Mouse (Mus musculus): ENCODE measurements around the gene Terb1. TPM values are rescaled to one million over a fixed set of nuclear protein-coding genes. Genes with fewer than 3 reads are reported as not detected.
A peak's percentile ranks its signal among the peaks of the same experiment; 100 is the strongest.

Gene Terb1
- polyA plus RNA-seq, 1 experiment from 2014 or later, result 0.34 TPM

DNA sequence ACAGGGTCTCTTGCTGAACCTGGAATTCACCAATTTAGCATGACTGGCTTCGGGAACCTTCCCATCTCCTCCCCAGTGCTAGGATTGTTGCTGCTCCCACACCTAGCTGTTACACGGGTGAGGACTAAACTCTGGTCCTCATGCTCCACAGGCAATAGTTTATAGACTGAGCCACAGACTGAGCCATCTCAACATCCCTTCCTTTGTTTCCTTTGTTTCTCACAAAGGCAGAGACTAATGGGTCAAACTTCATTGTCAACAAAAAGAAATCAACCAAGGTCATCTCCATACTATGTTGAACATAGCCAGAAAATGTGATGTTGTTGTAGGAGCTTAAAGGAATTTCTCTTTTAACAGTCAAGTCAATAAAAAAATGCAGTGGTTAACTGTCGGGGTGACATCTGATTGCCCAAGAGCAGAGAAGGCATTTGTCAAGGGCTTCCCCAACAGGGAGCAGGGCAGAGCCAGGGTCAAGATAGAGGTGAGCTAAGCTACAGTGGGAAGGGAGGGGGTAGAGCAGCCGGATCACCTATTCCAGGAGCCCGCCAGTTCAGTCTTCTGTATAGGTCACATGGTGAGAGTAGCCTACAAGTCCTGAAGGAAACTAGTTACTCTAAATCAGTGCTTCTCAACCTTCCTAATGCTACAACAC lies 76.4 kb downstream of the Terb1 start:
- Histone ChIP-seq H3K9me3 (ENCODE audit: control insufficient read depth, low read length) (no peaks in the 10 kb centered on the region), H3K9ac (ENCODE audit: low read length) (no peak overlapping the region), H3K27ac (ENCODE audit: low read depth) (no peak overlapping the region), H3K36me3 (ENCODE audit: control insufficient read depth, insufficient read depth, low read length) (peaks cover 95% of the 10 kb centered on the region), H3K4me3 (ENCODE audit: low read depth, low read length) (no peak overlapping the region), H3K4me1 (replicated peaks; ENCODE audit: control insufficient read depth, insufficient read depth, low read length) (peaks cover 6% of the 10 kb centered on the region), H3K4me2 (ENCODE audit: low read length) (no peak overlapping the region), H3K27me3 (replicated peaks; ENCODE audit: control insufficient read depth, insufficient read depth, low read length) (no peaks in the 10 kb centered on the region)
- 93% methylated on average over 5 of the region's 5 CpGs for WGBS
- ATAC-seq (replicated peaks; ENCODE audit: low FRiP score, low TSS enrichment, low read depth) (no peak), DNase-seq (ENCODE audit: low spot score) (no peak)

GRCm38 (mm10) chr8:104432656-104433055 lies 77.1 kb downstream of the Terb1 start:
- Histone ChIP-seq H3K27ac (ENCODE audit: low read depth) (no peak overlapping the region), H3K36me3 (ENCODE audit: control insufficient read depth, insufficient read depth, low read length) (peaks cover 97% of the 10 kb centered on the region), H3K27me3 (replicated peaks; ENCODE audit: control insufficient read depth, insufficient read depth, low read length) (no peaks in the 10 kb centered on the region), H3K4me1 (replicated peaks; ENCODE audit: control insufficient read depth, insufficient read depth, low read length) (peaks cover 6% of the 10 kb centered on the region), H3K9me3 (ENCODE audit: control insufficient read depth, low read length) (no peaks in the 10 kb centered on the region), H3K4me2 (ENCODE audit: low read length) (no peak overlapping the region), H3K9ac (ENCODE audit: low read length) (no peak overlapping the region), H3K4me3 (ENCODE audit: low read depth, low read length) (no peak overlapping the region)
- WGBS, result 91% methylated on average over 6 of the region's 6 CpGs
- ATAC-seq (replicated peaks; ENCODE audit: low FRiP score, low TSS enrichment, low read depth), result no peak
- no peak for DNase-seq (ENCODE audit: low spot score)

DNA sequence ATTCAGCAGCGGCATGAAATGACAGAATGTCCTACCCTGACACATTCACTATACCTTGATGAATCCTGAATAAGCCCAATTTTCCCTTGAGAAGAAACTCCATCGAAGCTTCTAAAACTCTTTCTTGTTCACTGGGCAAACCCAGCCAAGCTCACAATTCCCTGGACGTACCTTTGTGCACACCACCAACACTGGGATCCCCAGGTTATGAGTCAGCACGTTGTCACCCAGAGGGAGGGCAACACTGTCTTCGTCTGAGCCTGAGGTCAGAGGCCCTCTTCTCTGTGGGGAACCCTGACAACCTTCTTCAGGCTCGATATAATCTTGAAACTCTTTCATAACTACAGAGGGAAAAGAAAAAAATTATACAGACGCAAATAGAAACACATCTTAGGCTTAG lies 79.5 kb downstream of the Terb1 start:
- no peak overlapping the region for H3K9ac ChIP-seq (ENCODE audit: low read length)
- no peak overlapping the region for H3K4me3 ChIP-seq (ENCODE audit: low read depth, low read length)
- no peaks in the 10 kb centered on the region for H3K27me3 ChIP-seq (replicated peaks; ENCODE audit: control insufficient read depth, insufficient read depth, low read length)
- no peak overlapping the region for H3K4me2 ChIP-seq (ENCODE audit: low read length)
- WGBS, result 89% methylated on average over 7 of the region's 7 CpGs
- ATAC-seq (replicated peaks; ENCODE audit: low FRiP score, low TSS enrichment, low read depth) (no peak), DNase-seq (ENCODE audit: low spot score) (no peak)
- peaks cover 97% of the 10 kb centered on the region for H3K36me3 ChIP-seq (ENCODE audit: control insufficient read depth, insufficient read depth, low read length)
- H3K27ac ChIP-seq (ENCODE audit: low read depth), result no peak overlapping the region
- H3K9me3 ChIP-seq (ENCODE audit: control insufficient read depth, low read length), result no peaks in the 10 kb centered on the region
- H3K4me1 ChIP-seq (replicated peaks; ENCODE audit: control insufficient read depth, insufficient read depth, low read length), result no peaks in the 10 kb centered on the region

DNA sequence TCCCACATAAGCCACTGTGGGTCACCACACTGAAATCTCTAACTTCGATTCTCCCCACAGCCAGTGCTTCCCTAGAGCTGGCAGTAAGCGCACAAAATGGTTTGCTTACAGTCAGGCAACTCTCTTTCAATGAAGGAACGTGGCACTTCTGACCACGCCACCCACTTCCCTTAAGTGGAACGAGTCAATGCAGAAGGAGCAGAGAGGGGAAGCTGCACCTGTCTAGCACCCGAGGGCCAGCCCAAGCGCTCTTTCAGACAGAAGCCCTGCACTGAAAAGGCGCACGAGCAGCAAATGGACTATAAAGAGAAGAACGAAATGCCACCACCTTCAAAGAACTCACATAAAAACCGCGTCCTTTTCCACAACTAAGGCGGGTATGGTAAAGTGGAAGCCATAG lies 82.0 kb downstream of the Terb1 start:
- no peak overlapping the region for H3K27ac ChIP-seq (ENCODE audit: low read depth)
- WGBS, result 92% methylated on average over 13 of the region's 13 CpGs

GRCm38 (mm10) chr8:104422313-104422712 lies 87.4 kb downstream of the Terb1 start:
- 85% methylated on average over 6 of the region's 6 CpGs for WGBS
- Histone ChIP-seq H3K27me3 (replicated peaks; ENCODE audit: control insufficient read depth, insufficient read depth, low read length) (no peaks in the 10 kb centered on the region), H3K9me3 (ENCODE audit: control insufficient read depth, low read length) (no peaks in the 10 kb centered on the region), H3K4me2 (ENCODE audit: low read length) (no peak overlapping the region), H3K27ac (ENCODE audit: low read depth) (no peak overlapping the region), H3K36me3 (ENCODE audit: control insufficient read depth, insufficient read depth, low read length) (peaks cover 100% of the 10 kb centered on the region), H3K9ac (ENCODE audit: low read length) (no peak overlapping the region), H3K4me3 (ENCODE audit: low read depth, low read length) (no peak overlapping the region), H3K4me1 (replicated peaks; ENCODE audit: control insufficient read depth, insufficient read depth, low read length) (no peaks in the 10 kb centered on the region)
- no peak for ATAC-seq (replicated peaks; ENCODE audit: low FRiP score, low TSS enrichment, low read depth)
- DNase-seq (ENCODE audit: low spot score), result no peak

More for the DNA sequence above, 82.0 kb downstream of the Terb1 start:
- ATAC-seq (replicated peaks; ENCODE audit: low FRiP score, low TSS enrichment, low read depth) (no peak), DNase-seq (ENCODE audit: low spot score) (no peak)
- Histone ChIP-seq H3K36me3 (ENCODE audit: control insufficient read depth, insufficient read depth, low read length) (peaks cover 100% of the 10 kb centered on the region), H3K27me3 (replicated peaks; ENCODE audit: control insufficient read depth, insufficient read depth, low read length) (no peaks in the 10 kb centered on the region), H3K9me3 (ENCODE audit: control insufficient read depth, low read length) (no peaks in the 10 kb centered on the region), H3K4me2 (ENCODE audit: low read length) (no peak overlapping the region), H3K4me1 (replicated peaks; ENCODE audit: control insufficient read depth, insufficient read depth, low read length) (no peaks in the 10 kb centered on the region), H3K4me3 (ENCODE audit: low read depth, low read length) (no peak overlapping the region), H3K9ac (ENCODE audit: low read length) (no peak overlapping the region)

DNA sequence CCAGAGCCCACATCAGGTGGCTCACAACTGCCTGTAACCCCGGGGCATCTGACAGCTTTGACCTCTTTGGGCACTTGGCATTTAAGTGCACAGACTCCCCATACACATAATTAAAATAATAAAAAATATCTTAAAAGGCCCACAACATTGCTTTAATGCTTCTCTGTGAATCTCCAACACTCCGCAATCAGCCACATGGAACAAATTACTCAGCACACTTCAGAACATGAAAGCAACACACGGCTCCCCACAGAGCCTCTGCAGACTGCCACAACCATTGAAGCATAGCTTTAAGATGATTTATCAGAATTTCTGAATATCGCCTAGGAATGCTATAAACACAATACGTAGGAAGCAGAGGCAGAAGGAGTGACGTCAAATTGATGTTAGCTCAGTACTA lies 93.7 kb downstream of the Terb1 start:
- ATAC-seq (replicated peaks; ENCODE audit: low FRiP score, low TSS enrichment, low read depth) (no peak), DNase-seq (ENCODE audit: low spot score) (no peak)
- peaks cover 16% of the 10 kb centered on the region; the same call in 1 of the 2 replicates for H3K4me1 ChIP-seq (replicated peaks; ENCODE audit: control insufficient read depth, insufficient read depth, low read length)
- no peak overlapping the region for H3K4me2 ChIP-seq (ENCODE audit: low read length)
- no peaks in the 10 kb centered on the region for H3K27me3 ChIP-seq (replicated peaks; ENCODE audit: control insufficient read depth, insufficient read depth, low read length)
- no peak overlapping the region for H3K4me3 ChIP-seq (ENCODE audit: low read depth, low read length)
- no peak overlapping the region for H3K9ac ChIP-seq (ENCODE audit: low read length)
- 82% methylated on average over 6 of the region's 6 CpGs for WGBS
- no peaks in the 10 kb centered on the region for H3K9me3 ChIP-seq (ENCODE audit: control insufficient read depth, low read length)
- no peak overlapping the region for H3K27ac ChIP-seq (ENCODE audit: low read depth)
- peaks cover 44% of the 10 kb centered on the region for H3K36me3 ChIP-seq (ENCODE audit: control insufficient read depth, insufficient read depth, low read length)

GRCm38 (mm10) chr8:104414204-104414603 lies 95.5 kb downstream of the Terb1 start:
- Histone ChIP-seq H3K9me3 (ENCODE audit: control insufficient read depth, low read length) (no peaks in the 10 kb centered on the region), H3K36me3 (ENCODE audit: control insufficient read depth, insufficient read depth, low read length) (peaks cover 26% of the 10 kb centered on the region), H3K4me2 (ENCODE audit: low read length) (no peak overlapping the region), H3K27me3 (replicated peaks; ENCODE audit: control insufficient read depth, insufficient read depth, low read length) (no peaks in the 10 kb centered on the region), H3K4me1 (replicated peaks; ENCODE audit: control insufficient read depth, insufficient read depth, low read length) (peaks cover 16% of the 10 kb centered on the region; the same call in 1 of the 2 replicates), H3K4me3 (ENCODE audit: low read depth, low read length) (no peak overlapping the region), H3K27ac (ENCODE audit: low read depth) (no peak overlapping the region), H3K9ac (ENCODE audit: low read length) (no peak overlapping the region)
- DNase-seq (ENCODE audit: low spot score) (no peak), ATAC-seq (replicated peaks; ENCODE audit: low FRiP score, low TSS enrichment, low read depth) (no peak)
- WGBS, result 64% methylated on average over 3 of the region's 3 CpGs

- peak overlapping the region; percentile 2; the same call in 1 of the 2 replicates for H3K27ac ChIP-seq (ENCODE audit: low read depth)
- no peaks in the 10 kb centered on the region for H3K27me3 ChIP-seq (replicated peaks; ENCODE audit: control insufficient read depth, insufficient read depth, low read length)
- WGBS, result 65% methylated on average over 4 of the region's 4 CpGs
- H3K36me3 ChIP-seq (ENCODE audit: control insufficient read depth, insufficient read depth, low read length), result peaks cover 21% of the 10 kb centered on the region
- no peaks in the 10 kb centered on the region for H3K9me3 ChIP-seq (ENCODE audit: control insufficient read depth, low read length)
- DNase-seq (ENCODE audit: low spot score) (no peak), ATAC-seq (replicated peaks; ENCODE audit: low FRiP score, low TSS enrichment, low read depth) (peak; percentile 24; the same call in 1 of the 2 replicates)
- H3K9ac ChIP-seq (ENCODE audit: low read length), result no peak overlapping the region
- peaks cover 16% of the 10 kb centered on the region; the same call in 1 of the 2 replicates for H3K4me1 ChIP-seq (replicated peaks; ENCODE audit: control insufficient read depth, insufficient read depth, low read length)
- no peak overlapping the region for H3K4me2 ChIP-seq (ENCODE audit: low read length)
- no peak overlapping the region for H3K4me3 ChIP-seq (ENCODE audit: low read depth, low read length)
Measured at GRCm38 (mm10) chr8:104413770-104414169, 95.9 kb downstream of the Terb1 start.

All from intestine, embryonic 14.5 days (tissue).